Mouse (Mus musculus) adrenal gland, adult 18-20 months (tissue): ENCODE data around the gene Csrp2. TPM values are rescaled to one million over a fixed set of nuclear protein-coding genes. Genes with fewer than 3 reads are reported as not detected.
A peak's percentile ranks its signal among the peaks of the same experiment; 100 is the strongest.

Experiments used
- DNase-seq, 2 experiments: peaks; one replicate each; pipeline ENCODE4 v3.0.0; 2021 to 2022; ENCODE audit warnings: low spot score in 2 of 2
- total RNA-seq, 2 experiments: library from RNA; stranded (reverse); gene quantifications; 1 replicate in 1 of 2; 2 replicates in 1 of 2; pipeline ENCODE4 v1.2.3; 2021

The Csrp2 gene
- total RNA-seq, 2 experiments from 2014 or later: 140 to 186 TPM

DNA sequence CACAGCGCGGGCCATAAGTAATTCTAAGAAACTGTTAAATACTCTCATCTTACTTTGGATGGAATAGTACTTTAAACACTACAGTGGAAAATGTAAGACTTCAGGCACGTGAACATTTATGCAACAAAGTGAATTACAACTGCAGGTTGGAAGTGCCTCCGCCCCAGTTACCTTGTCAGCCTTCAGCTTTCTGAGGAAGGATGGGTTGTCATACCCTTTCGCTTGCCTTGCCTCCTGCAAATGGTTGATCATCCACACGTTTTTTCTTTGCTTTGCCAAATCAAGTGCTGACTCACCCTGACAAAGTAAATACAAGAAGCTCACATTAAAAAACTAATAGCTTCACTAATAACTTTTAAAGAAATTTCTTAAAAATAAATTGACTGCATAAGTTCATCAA, 41.3 kb downstream of the Csrp2 start:
- DNase-seq: no peak

DNA sequence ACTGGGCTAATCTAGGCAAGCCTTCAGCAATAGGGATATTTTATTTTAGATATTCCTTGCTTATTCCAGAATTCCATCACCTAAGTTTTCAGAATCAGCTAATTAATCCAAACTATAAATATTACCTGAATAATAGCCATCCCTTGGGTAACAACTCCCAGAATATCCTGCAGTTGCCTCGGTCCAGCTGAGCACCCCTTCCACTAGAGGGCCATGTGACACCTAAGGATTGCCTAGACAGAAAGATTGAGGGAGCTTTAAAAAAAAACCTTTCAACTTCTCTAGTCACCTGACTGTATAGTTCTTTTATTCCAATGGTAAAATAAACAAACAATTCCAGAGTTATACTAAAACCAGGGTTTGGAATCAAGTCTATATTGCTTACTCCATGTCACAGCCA, 42.6 kb downstream of the Csrp2 start:
- DNase-seq: no peak

DNA sequence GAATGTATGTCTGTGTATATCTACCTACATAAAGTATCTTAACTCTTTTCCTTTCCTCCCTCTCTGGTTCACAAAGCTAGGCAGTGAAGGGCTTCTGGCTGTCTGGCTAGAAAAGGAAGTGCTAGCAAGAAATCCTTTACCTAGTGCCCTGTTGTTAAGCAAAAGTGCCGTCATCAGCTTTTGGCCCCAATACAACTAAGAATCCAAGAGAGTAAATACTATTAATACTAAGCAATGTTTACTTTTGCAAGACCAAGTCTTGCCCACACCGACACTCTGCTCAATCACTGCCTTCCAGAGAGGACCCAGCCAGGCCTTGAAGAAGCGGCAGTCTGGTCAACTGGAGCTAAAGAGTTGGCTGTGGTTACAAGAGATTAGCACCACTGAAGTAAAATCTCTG, 51.5 kb downstream of the Csrp2 start:
- DNase-seq: no peak

DNA sequence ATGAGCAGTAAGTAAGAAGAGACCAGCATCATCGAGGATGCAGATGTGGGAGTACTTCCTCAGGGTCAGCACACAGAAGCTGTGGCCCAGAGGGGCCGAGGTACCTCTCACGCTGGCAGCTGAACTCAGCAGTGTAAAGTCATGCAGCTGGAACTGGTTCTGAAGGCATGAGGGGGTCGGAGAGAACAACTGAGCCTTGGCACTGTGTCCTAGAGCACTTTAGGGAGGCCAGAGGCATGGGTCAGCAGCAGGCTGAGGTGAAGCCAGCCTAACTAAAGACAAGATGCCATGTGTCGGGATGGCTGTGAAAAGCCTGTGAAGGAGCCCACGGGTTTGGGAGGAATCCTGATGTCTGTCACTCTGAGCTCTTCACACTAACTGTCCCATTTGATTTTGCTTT, 51.9 kb downstream of the Csrp2 start:
- DNase-seq: no peak

DNA sequence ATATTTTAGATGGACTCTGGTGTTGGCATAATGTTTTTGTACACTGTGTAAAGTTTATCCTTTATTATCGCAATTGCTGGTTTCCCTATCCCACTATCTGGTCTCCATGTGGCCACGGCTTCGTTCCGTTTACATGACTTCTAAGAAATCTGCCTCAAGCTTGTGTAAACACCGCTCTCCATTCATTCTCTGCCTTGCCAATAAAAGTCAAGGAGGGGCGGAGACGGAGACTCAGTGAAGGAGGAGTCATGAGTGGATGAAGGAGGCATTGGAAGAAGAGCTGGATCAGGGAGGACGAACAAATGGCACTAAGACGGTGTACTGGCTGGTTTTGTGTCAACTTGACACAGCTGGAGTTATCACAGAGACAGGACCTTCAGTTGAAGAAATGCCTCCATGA, 52.4 kb downstream of the Csrp2 start:
- DNase-seq: no peak

DNA sequence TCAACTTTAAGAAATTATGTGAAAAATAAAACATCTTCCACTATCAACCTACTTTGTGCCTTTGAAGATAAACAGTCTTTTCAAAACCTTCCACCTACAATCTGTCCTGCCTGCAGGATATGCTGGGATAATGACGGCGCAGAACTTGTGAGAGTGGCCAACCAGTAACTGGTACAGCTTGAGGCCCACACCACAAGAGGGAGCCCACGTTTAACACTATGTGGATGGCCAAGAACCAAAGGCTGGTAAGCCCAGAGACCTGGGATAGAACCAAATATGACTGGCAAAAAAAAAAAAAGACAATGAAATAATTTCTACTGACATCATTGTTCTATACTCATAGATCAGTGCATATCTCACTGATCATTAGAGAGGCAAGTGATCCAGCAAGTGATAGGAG, 54.9 kb downstream of the Csrp2 start:
- DNase-seq: peak in 1 of 2 experiments; percentile 22

DNA sequence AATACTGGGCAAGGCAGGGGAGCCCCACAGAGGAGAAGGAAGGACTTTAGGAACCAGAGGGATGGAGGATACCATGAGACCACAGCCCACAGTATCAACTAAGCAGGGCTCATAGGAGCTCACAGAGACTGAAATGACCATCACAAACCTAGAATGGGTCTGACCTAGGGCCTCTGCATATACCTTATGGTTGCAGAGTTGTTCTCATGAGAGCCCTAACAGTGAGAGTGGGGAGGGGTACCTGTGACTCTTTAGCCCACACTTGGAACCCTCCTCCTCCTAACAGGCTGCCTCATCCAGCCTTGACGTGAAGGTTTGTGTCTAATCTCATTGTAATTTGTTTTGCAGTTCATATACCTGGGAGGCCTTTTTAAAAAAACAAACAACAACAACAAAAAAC, 55.3 kb downstream of the Csrp2 start:
- DNase-seq: no peak

DNA sequence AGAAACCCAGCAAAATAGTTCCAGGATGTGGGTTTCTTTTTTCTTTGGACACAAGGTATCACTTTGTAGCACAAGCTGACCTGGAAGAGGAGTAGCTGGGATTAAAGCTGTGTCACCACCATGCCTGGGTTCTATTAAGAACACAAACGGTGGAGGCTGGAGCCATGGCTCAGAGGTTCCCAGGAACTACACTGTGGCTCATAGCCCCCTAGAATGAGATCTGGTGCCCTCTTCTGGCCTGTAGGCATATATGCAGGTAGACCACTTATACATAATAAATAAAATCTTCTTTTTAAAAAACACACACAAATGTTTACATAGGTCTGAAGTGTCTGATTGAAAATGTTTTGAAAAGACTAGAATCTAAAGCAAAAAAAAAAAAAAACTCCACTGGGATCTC, 56.5 kb downstream of the Csrp2 start:
- DNase-seq: peak in 1 of 2 experiments; percentile 27

DNA sequence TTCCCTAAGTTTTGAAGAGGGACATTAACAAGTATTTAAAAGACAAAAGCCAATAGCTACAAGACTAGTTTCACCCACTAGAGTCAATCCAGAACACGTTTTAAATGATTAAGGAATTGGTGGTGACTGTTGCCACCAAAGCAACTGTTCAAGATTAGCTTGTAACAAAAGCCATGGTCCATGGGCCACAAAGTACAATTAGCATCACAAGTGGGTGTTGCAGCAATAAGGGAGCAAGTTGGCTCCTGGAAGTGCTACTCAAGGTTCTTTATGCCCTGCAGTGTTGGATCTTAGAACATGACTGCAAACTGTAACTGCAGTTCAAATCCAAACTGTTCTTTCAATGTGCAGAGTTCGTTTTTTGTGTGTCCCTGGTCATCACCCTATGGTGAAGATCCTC, 57.8 kb downstream of the Csrp2 start:
- no peak for DNase-seq

DNA sequence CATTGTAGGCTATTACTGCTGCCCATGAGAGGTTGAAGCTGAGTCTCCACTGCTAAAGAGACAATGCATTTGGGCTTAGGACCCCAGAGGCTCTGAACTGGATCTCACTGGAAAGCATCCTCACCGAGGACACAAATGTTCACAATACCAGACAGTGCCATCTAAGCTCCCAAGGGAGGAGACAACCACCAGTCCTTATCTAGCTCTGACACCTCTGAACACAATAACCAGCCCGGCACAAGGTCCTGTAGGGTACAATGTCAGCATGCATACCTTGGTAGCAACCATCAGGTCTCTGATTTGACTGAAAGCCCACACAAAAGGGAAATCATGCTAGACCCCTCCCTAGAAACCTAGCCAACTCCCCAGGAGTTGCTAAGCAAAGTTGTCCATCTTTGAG, 59.8 kb downstream of the Csrp2 start:
- DNase-seq: no peak

DNA sequence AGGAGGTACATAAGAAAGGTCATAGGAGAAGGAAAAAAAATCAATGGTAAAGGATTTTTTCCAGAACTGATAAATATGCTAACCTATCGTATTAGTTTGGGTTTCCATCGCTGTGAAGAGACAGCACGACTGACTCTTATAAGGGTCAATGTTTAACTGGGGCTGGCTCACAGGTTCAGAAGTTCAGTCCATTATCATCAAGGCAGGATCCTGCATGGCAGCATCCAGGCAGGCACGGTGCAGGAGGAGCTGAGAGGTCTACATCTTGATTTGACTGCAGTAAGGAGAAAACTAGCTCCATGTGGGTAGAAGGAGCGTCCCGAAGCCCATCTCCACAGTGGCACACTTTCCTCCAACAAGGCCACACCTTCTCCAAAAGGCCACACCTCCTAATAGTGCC, 60.9 kb downstream of the Csrp2 start:
- no peak for DNase-seq

DNA sequence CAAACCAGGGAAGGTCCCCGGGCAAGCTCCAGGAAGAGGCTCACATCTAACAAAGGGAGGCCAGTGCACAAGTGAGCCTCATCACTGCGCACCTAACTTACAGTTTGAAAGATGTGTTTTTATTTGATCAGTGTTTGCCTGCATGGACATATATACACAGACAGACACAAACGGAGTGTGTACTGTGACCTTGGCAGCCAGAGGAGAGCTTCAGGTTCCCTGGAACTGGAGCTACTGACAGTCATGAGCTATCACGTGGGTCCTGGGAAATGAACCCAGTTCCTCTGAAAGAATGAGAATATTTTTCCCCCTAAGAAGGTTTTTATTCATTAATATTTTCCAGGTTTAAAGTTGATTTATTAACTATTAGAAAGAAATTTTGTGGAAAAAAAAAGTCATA, 63.2 kb downstream of the Csrp2 start:
- DNase-seq: no peak

DNA sequence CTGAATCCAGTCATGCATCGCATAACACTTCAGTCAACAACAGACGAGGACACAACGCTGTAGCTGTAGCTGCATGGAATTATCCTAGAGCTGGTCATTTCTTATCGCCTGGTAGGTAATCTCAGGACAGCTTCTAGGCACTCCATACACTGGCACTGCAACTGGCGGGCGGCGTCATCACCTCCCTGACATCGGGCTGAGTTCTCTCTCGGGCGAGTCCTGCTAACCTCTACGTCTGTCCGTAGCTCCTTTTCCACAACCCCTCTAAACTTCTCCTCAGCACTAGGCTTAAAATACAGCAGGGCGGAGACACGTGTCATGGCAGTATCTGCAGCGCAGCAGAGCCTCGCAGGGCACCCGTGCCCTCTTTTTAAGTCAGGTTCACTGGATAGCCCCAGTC, 67.1 kb downstream of the Csrp2 start:
- no peak for DNase-seq

Other genes with a start within 250 kb of the Csrp2 start
- 1 to 10 TPM; 1.2 to 1.4 TPM for gene E2f7, start 174.3 kb upstream of the Csrp2 start, total RNA-seq
- gene Zdhhc17, start 90.4 kb downstream of the Csrp2 start, total RNA-seq: 10 to 100 TPM; 28.4 to 31.6 TPM
- 10 to 100 TPM; 23.2 to 23.7 TPM for gene Osbpl8, start 245.0 kb downstream of the Csrp2 start, total RNA-seq